Mouse (Mus musculus) cortical plate, adult 2 months (tissue): Measurements from ENCODE around the gene Mark4. TPM values are rescaled to one million over a fixed set of nuclear protein-coding genes. Genes with fewer than 3 reads are reported as not detected.

Experiments used
- H3K27ac ChIP-seq: fragments of 200-500 bp; 2 replicates; pipeline ENCODE4 v1.5.1; 2012; ENCODE audit warnings: low read length, control low read depth, inconsistent platforms; ENCODE audit not compliant: insufficient read depth
- H3K4me1 ChIP-seq: fragments of 200-500 bp; 2 replicates; pipeline ENCODE4 v1.6.1; 2011; ENCODE audit warnings: low read length; ENCODE audit not compliant: control insufficient read depth, insufficient read depth
- H3K4me3 ChIP-seq: fragments of 200-500 bp; 2 replicates; pipeline ENCODE4 v1.5.1; 2011; ENCODE audit warnings: mild to moderate bottlenecking, low read length, control low read depth; ENCODE audit not compliant: insufficient read depth
- CTCF ChIP-seq: fragments of 200-500 bp; IDR thresholded peaks from 2 replicates; pipeline ENCODE4 v1.5.1; 2011; ENCODE audit warnings: mild to moderate bottlenecking, control low read depth, low read length; ENCODE audit not compliant: insufficient read depth; ENCODE audit errors: extremely low read depth
- POLR2A ChIP-seq: fragments of 200-500 bp; IDR thresholded peaks from 2 replicates; pipeline ENCODE4 v1.6.1; 2011; ENCODE audit warnings: mild to moderate bottlenecking, low read length, control low read depth; ENCODE audit not compliant: insufficient read depth; ENCODE audit errors: extremely low read depth
- polyA plus RNA-seq: library from polyadenylated mRNA; depleted of rRNA; stranded (reverse); fragments of >200 nt; gene quantifications from 2 replicates; pipeline ENCODE4 v1.2.3, GENCODE M21; 2012; rRNA removed

The Mark4 gene
- polyA plus RNA-seq, 1 experiment, result 52.0 TPM

GRCm38 (mm10) chr7:19382166-19382541 lies 76.5 kb downstream of the Mark4 start:
- no peak overlapping the region for H3K27ac ChIP-seq
- peak overlapping the region; percentile 94 for H3K4me3 ChIP-seq
- 0 out of 2 replicates have a peak, but pooled peaks have one; percentile 4 for TF ChIP-seq POLR2A
- TF ChIP-seq CTCF, result no peak
- peaks cover 4% of the 10 kb centered on the region for H3K4me1 ChIP-seq

GRCm38 (mm10) chr7:19381377-19382165 lies 77.0 kb downstream of the Mark4 start, which contains the start of gene Ercc2:
Ercc2 (plus strand) TSS chr7:19382010.
- Histone ChIP-seq H3K27ac (no peak within 1 kb of the TSS), H3K4me1 (peaks cover 4% of the 10 kb centered on the region)
- TF ChIP-seq POLR2A, result peak; percentile 57; the same call in 1 of the 2 replicates
- TF ChIP-seq CTCF, result no peak

GRCm38 (mm10) chr7:19378049-19378448 lies 80.6 kb downstream of the Mark4 start:
- no peak overlapping the region for H3K27ac ChIP-seq
- H3K4me1 ChIP-seq, result no peaks in the 10 kb centered on the region
- TF ChIP-seq CTCF, result no peak
- TF ChIP-seq POLR2A, result no peak
- H3K4me3 ChIP-seq, result no peak overlapping the region

More at GRCm38 (mm10) chr7:19381377-19382165, 77.0 kb downstream of the Mark4 start, which contains the start of gene Ercc2:
- H3K4me3 ChIP-seq, result peak within 1 kb of the TSS; percentile 94

- Histone ChIP-seq H3K4me3 (no peak overlapping the region), H3K27ac (no peak overlapping the region), H3K4me1 (no peaks in the 10 kb centered on the region)
- TF ChIP-seq CTCF (no peak), POLR2A (no peak)
Observed at GRCm38 (mm10) chr7:19376019-19376418, 82.6 kb downstream of the Mark4 start.

GRCm38 (mm10) chr7:19375368-19375767 lies 83.3 kb downstream of the Mark4 start:
- TF ChIP-seq POLR2A, result no peak
- no peak for TF ChIP-seq CTCF
- Histone ChIP-seq H3K27ac (no peak overlapping the region), H3K4me3 (no peak overlapping the region)

More at GRCm38 (mm10) chr7:19375368-19375767, 83.3 kb downstream of the Mark4 start:
- H3K4me1 ChIP-seq, result no peaks in the 10 kb centered on the region

Other genes starting within 250 kb of the Mark4 start
- 6.1 and 6.5 TPM in 2 replicates for gene Gpr4, start 246.3 kb downstream of the Mark4 start, polyA plus RNA-seq
- gene Opa3, start 230.5 kb downstream of the Mark4 start, polyA plus RNA-seq, result 41.0 and 41.5 TPM in 2 replicates
- gene Vasp, start 187.0 kb downstream of the Mark4 start, polyA plus RNA-seq, result 15.3 and 16.5 TPM in 2 replicates
- gene Ppm1n, start 178.8 kb downstream of the Mark4 start, polyA plus RNA-seq, result 0.21 and 0.23 TPM in 2 replicates
- 140 TPM in 2 replicates for gene Rtn2, start 176.2 kb downstream of the Mark4 start, polyA plus RNA-seq
- gene Fosb, start 148.8 kb downstream of the Mark4 start, polyA plus RNA-seq, result 5.1 and 7.1 TPM in 2 replicates
- gene Ercc1, start 114.0 kb downstream of the Mark4 start, polyA plus RNA-seq, result 53.8 and 59.1 TPM in 2 replicates
- gene Cd3eap, start 99.3 kb downstream of the Mark4 start, polyA plus RNA-seq, result 14.4 and 14.6 TPM in 2 replicates
- 5.0 and 5.4 TPM in 2 replicates for gene Ppp1r13l, start 99.1 kb downstream of the Mark4 start, polyA plus RNA-seq
- 41.4 and 48.3 TPM in 2 replicates for gene Ercc2, start 76.8 kb downstream of the Mark4 start, polyA plus RNA-seq
- 2.9 and 3.0 TPM in 2 replicates for gene Klc3, start 54.7 kb downstream of the Mark4 start, polyA plus RNA-seq
- 0.66 TPM in 1 of 2 replicates, not detected in the other for gene Ckm, start 54.0 kb downstream of the Mark4 start, polyA plus RNA-seq
- 0.06 and 0.23 TPM in 2 replicates for gene Exoc3l2, start 4.5 kb upstream of the Mark4 start, polyA plus RNA-seq
- gene Bloc1s3, start 49.5 kb upstream of the Mark4 start, polyA plus RNA-seq, result 7.6 and 7.9 TPM in 2 replicates
- gene Trappc6a, start 49.6 kb upstream of the Mark4 start, polyA plus RNA-seq, result 22.6 TPM in 2 replicates
- 0.98 and 1.1 TPM in 2 replicates for gene Nkpd1, start 59.0 kb upstream of the Mark4 start, polyA plus RNA-seq
- gene Ppp1r37, start 104.3 kb upstream of the Mark4 start, polyA plus RNA-seq, result 152 and 153 TPM in 2 replicates
- 2.9 and 3.3 TPM in 2 replicates for gene Zfp296, start 118.5 kb upstream of the Mark4 start, polyA plus RNA-seq
- 54.2 and 57.8 TPM in 2 replicates for gene Gemin7, start 118.8 kb upstream of the Mark4 start, polyA plus RNA-seq
- gene Clasrp, start 145.7 kb upstream of the Mark4 start, polyA plus RNA-seq, result 140 and 162 TPM in 2 replicates
- 6.4 and 6.6 TPM in 2 replicates for gene Relb, start 170.6 kb upstream of the Mark4 start, polyA plus RNA-seq
- 146 and 147 TPM in 2 replicates for gene Clptm1, start 206.2 kb upstream of the Mark4 start, polyA plus RNA-seq
- not detected in 2 replicates for gene Apoc2, start 219.1 kb upstream of the Mark4 start, polyA plus RNA-seq
- gene Gm44805, start 222.6 kb upstream of the Mark4 start, polyA plus RNA-seq, result not detected in 2 replicates
- not detected in 2 replicates for gene Apoc4, start 222.7 kb upstream of the Mark4 start, polyA plus RNA-seq
- 1.3 and 1.4 TPM in 2 replicates for gene Apoc1, start 233.8 kb upstream of the Mark4 start, polyA plus RNA-seq
- 4,294 and 4,561 TPM in 2 replicates for gene Apoe, start 240.4 kb upstream of the Mark4 start, polyA plus RNA-seq